Mouse (Mus musculus) MEL (cell line): ENCODE measurements around the gene Ehbp1l1.

Experiments
- MXI1 ChIP-seq: IDR thresholded peaks from 2 replicates; pipeline ENCODE4 v1.6.1; 2011; ENCODE audit warnings: mild to moderate bottlenecking, low read depth, low read length, improper control_type of control experiment
- POLR2AphosphoS2 ChIP-seq: IDR thresholded peaks from 2 replicates; pipeline ENCODE4 v1.6.1; 2011; ENCODE audit warnings: low read length, improper control_type of control experiment
- TCF12 ChIP-seq: IDR thresholded peaks from 2 replicates; pipeline ENCODE4 v1.6.1; 2014; ENCODE audit warnings: low read depth, mild to moderate bottlenecking, inconsistent platforms, low read length, improper control_type of control experiment, moderate library complexity
- ZNF384 ChIP-seq: IDR thresholded peaks from 2 replicates; pipeline ENCODE4 v1.6.1; 2012; ENCODE audit warnings: low read depth, mild to moderate bottlenecking, inconsistent platforms, low read length, improper control_type of control experiment

DNA sequence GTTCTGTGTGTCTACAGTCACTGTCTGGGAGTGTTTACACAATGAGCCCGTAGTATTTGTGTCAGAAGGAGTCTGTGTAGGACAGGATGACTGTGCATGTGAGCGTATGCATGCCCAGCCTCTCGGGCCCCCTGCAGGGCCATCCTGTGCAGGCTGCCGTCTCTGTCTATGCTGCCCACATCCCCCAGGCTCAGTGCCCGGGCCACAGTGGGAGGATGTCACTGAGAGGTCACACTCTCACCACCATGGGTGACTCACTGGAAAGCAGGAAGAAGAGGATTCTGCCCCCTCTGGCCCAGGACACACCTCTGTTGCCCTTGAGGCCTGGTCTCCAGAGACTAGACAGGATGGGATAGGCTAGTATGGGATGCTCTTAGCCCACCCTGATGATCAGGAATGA lies 17.5 kb upstream of the Ehbp1l1 start:
- no peak for TF ChIP-seq ZNF384
- TF ChIP-seq MXI1: no peak
- TF ChIP-seq TCF12: no peak
- TF ChIP-seq POLR2AphosphoS2: no peak
